Mouse (Mus musculus): ENCODE results near the gene Rapgef4.

Gene Rapgef4

DNA sequence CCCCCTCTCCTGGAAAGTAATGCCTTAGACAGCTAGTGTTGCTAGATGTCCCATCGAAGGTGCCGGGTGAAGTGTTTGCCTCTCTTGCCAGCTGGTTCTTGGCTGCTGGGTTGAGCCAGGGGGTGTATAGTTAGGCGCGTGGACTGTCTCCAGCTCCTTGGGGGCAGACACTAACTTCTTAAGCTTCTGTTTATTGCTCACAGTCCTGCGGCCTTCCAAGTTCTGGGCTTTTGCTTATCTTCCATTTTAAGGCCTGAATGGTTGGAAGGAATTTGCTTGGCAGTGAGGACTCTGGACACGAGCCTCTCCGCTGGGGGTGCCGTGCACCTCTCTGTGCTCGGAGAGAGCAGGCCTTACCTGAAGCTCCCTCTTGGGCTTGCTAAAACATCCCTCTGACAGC is 249.5 kb downstream of the Rapgef4 start:
- no peak for DNase-seq (ENCODE audit: low spot score)

DNA sequence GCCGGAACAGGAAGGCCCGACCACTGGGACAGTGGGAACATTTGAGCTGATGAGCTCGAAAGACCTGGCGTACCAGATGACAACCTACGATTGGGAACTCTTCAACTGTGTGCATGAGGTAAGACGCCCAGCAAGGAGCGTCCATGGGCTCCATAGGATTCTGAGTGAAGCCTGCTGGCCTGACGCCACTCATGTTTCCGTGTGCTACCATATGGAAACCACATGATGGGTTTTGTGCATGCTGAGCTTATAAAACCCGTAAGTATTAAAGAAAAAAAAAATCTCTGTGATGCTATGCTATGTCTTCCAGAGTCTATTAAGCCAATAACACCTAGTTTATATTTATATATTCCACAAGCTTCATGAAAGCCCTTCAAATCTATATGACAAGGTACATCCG is 253.0 kb downstream of the Rapgef4 start:
- no peak for DNase-seq (ENCODE audit: low spot score)

- DNase-seq (ENCODE audit: low spot score): peak; percentile 47
Measured at GRCm38 (mm10) chr2:72234943-72235342, 253.9 kb downstream of the Rapgef4 start.

DNA sequence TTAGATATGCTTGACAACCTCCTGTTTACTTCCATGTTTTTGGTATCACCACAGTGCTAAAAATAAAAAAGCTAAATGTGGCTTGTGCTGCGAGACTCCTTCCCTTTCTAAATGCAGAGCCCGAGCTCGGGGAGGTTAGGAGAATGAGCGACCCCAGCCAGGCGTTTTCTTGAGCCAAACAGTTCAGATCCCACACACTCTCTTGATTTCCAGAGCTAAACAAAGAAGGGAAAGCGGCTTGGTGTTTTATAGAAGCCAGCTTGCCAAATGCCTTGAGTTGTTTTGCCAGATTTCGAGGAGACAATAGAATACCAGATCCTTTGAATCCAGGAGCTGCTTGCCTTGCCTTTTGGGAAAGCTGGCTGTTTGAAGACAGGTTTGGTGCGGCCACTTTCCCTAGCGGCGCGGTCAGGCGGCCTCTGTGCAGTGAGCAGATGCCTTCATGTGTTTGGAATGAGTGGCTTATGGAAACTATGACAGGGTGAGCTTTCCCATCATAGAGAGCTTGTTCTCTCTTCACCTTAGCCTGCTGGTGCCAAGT is 254.4 kb downstream of the Rapgef4 start:
- DNase-seq (ENCODE audit: low spot score): no peak

DNA sequence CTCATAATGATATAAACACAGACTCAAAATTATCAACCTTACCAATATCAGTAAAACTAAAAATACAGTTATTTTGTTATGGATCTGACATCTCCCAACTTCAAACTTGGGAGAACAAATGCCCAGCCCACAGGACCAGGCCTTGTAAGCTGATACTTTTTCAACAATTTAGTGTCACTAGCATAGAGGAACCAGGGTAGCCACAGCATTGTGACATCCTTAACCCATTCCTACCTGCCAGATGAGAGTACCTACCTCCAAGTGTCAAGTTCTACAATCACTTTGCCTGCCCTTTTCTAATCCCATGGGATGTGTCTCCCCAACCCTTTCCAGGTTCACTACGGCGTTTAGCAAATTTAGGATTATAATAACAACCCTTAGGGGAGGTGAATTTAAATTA is 257.4 kb downstream of the Rapgef4 start:
- DNase-seq (ENCODE audit: low spot score): no peak

- DNase-seq (ENCODE audit: low spot score): no peak
Measured at GRCm38 (mm10) chr2:72238925-72239324, 257.9 kb downstream of the Rapgef4 start.

DNA sequence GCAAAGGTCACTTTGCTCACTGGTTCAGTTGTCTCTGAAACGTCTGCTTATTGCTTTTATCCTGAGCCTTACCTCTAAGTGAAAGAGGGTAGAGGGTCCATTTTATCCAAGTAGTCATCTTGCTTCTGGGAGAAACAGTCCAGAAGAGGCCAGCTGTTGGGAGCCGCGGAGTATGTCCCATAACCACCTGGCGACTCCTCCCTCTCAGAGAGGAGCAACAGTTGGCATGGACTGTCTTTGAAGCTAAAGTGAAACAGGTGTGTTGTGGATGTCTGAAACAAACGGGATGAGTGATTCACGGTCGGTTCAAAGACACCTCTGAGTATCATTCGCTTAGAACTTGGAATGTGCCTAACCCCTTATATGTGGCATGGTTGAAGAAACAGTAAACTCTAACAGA is 258.4 kb downstream of the Rapgef4 start:
- no peak for DNase-seq (ENCODE audit: low spot score)

DNA sequence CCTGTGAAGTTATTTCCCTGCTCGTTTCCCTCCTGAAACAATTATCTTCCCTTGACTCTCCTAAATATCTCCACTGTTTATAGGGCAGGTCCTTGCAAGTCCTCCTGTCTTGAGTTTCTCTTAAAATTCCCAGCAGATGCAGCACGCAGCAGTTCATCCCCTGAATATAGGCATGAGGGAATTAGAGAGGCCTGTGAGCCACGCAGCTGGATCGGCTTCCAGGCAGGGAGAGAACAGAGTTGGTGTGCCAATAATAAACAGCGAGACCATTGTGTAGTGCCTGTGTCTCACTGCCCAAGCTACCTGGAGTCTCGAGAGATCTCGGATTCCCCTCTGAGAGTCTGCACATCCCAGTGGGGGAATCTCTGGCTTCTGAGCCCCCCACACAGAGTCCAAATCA is 259.0 kb downstream of the Rapgef4 start:
- no peak for DNase-seq (ENCODE audit: low spot score)

- no peak for DNase-seq (ENCODE audit: low spot score)
Measured at GRCm38 (mm10) chr2:72240691-72241090, 259.7 kb downstream of the Rapgef4 start.

DNA sequence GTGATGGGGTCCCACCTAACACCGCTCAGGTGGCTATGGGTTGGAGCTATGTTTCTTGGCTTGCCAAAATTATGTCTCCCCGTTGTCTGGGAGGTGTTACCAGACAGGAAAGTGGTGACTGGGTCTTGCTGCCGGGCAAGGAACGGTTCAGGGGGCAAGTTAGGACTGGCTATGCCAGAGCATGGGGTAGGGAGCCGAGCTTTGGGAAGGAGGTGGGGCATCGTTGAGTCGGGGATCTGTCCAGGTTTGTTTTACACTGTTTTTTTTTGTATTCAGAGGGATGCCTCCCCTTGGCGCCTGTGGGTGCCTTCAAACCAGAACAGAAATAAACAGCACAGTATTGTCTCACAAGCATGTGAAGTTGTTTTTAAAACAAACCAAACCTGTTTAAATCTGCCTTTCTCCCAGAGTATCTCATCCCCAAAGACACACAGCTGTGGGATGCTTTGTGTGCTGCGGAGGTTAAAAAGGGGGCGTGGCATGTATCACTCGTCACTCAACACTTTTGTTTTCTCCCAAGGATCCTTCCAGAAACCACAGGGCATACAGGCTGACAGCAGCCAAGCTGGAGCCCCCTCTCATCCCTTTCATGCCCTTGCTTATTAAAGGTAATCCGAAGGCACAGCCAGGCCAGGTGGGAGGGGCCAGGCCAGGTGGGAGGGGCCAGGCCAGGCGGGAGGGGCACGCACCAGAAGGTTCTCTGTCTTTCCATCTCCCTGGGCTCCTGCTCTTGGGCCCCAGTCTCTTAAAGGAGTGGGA is 260.9 kb downstream of the Rapgef4 start:
- peak; percentile 7 for DNase-seq (ENCODE audit: low spot score)

GRCm38 (mm10) chr2:72242910-72243675 is 262.1 kb downstream of the Rapgef4 start:
- no peak for DNase-seq (ENCODE audit: low spot score)

GRCm38 (mm10) chr2:72245631-72246030 is 264.6 kb downstream of the Rapgef4 start:
- DNase-seq (ENCODE audit: low spot score): no peak

DNA sequence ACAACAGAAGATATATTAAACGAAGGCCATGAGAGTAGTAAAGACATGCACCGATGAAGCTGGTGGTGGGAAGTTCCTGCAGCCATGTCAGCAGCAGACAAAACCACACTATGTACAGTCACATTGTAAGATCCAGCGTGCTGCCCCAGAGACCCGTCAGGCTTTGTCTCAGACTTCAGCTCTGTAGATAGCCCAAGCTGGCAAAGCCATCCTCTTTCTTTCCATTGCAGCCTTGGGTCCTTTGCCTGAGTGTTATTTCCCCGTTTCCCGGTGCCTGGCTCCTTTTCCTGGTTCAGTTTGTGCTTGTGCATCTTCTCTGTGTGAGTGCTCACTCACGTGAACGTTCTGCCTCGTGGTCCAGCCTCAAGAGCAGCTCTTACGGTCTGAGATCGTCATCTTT is 265.3 kb downstream of the Rapgef4 start:
- DNase-seq (ENCODE audit: low spot score): no peak

DNA sequence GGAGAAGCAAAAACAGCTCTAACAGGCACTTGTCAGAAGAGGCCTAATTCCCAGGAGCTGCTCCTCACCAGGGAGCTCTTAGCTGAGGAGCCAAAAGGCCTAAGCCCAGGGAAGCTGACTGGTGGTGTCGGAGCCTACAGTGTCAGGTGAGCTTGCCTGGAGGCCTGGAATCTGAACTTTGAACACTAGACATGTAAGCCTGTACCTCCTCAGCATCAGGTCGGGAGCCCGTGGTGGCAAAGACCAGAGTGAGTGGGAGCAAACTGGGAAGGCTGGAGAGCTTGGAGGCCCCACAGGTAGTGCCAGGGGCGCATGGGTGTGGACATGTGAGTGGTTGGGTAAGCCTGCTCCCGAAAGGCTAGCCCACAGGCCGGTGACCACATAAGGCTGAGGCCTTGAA is 266.8 kb downstream of the Rapgef4 start:
- no peak for DNase-seq (ENCODE audit: low spot score)

DNA sequence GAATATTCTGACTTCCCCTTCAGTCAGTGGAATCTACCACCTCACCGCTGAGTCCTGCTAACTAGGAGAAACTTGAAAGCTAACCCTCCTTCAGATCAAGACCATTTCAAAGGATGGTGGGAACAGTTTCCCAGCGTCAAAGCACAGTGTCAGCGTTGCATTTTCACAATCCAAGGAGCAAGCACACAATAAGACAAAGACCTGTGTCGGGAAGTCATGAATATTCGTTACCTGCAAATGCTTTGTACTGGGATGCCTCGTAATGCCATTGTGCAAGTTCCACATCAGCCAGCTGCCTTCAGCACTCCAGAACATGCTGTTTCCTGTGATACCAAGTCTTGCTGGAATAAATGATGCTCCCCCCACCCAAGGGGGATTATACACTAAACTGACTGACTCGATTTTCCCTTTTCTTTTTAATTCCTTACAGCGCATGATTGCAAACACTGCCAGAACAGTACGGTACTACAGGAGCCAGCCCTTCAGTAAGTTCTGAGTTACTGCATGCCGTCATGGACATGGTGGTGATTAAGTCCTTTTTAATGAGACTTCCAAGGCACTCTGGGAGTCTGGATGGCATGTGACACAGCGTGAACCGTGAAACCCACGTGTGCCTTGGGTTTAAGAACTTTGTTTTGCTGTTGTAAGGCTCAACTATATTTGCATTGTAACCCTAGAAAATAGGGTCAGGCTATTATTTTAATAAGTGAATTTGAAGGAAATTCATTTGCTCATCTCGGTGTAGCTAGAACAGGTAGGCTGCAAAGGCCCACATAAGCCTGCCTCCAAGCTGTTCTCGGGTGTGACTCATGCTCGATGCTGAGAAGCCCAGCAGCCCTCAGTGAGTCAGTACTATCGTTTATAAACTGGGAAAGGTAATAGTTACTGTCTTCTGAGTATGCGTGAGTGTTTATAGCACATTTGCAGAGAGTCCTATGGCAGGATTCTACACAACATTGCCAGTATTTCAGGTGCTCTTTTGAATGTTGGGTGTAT is 271.8 kb downstream of the Rapgef4 start:
- DNase-seq (ENCODE audit: low spot score): no peak

GRCm38 (mm10) chr2:72253882-72254281 is 272.8 kb downstream of the Rapgef4 start:
- no peak for DNase-seq (ENCODE audit: low spot score)

- no peak for DNase-seq (ENCODE audit: low spot score)
Measured at GRCm38 (mm10) chr2:72254813-72255582, 274.0 kb downstream of the Rapgef4 start.

- DNase-seq (ENCODE audit: low spot score): no peak
Measured at GRCm38 (mm10) chr2:72260704-72261103, 279.7 kb downstream of the Rapgef4 start.

GRCm38 (mm10) chr2:72262814-72263480 is 281.9 kb downstream of the Rapgef4 start:
- no peak for DNase-seq (ENCODE audit: low spot score)

DNA sequence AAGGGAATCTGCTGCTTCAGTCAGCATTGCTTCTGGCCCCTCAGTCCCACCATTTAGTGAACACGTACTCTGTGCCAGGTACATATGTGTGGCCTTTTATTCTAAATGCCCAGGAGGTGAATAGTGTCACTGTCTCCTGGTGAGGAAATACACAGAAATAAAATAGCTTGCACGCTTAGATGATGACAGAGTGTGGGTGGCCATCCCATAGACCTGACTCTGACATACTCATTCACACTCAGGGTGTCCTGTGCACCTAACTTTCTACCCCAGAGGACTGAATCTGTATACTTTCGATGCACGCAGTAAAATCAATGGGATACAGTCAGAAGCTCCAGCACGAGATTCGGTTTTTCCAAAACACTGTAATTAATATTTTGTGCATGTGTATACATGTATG is 286.4 kb downstream of the Rapgef4 start:
- no peak for DNase-seq (ENCODE audit: low spot score)

Measured in c-Kit-positive CD71-positive TER-119-positive erythroid progenitor cells, embryonic 14.5 days (primary cell).